ENCODE assay signal across 18 mouse cellular contexts in the genomic region with DNA sequence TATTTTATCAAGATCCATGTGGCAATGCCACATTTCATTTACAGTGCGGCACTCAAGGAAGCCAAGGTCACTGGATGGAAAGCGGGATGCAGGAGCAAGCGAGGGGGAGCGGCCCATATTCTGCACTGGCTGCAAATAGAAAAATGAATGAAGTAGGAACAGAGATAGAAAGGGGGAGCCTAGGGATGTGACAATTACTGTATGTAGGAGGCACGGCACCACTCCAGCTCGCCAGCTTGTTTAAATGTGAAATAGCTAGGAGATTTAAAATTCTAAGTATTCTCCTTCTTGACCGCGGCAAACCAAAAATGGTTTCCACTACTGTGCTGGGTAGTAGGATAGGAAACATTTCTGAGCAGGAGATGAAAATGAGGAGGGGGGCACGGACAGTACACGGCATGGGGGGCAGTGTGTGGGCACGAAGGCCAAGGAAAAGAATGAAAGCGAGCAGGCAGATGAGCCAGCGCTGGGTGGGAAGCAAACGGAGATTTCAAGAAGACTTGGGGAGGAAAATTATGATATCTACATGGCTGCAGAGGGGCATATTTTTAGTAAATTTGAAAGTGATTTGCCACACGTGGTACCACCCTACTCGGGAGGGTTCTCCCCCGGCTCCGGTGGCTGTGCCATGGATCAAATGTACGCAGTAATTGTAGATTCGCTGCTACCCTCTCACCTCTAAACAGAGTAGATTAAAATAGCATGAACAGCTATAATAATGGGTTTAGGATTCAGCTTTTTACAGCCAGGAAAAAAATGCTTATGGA.
DNase-seq lines count a peak whose midpoint lies in the region; ATAC-seq and TF ChIP-seq lines count a peak whose summit lies in the region.
"Had no signal": no experiment of that assay in that cellular context is flagged by ENCODE, and none has a peak within 500 bp of the region (broad histone marks: within the 10 kb centered on the region; RNA-seq: fewer than 3 reads in every experiment).

No protein-coding gene starts in this region.

- H3K4me3 ChIP-seq in hindbrain, embryonic 13.5 days = no peak overlapping the region
- no peak overlapping the region for H3K4me3 ChIP-seq in hindbrain, embryonic 10.5 days
- H3K4me3 ChIP-seq in cortical plate, adult 2 months (ENCODE audit: insufficient read depth, low read length) = no peak overlapping the region
- H3K4me3 ChIP-seq in kidney, embryonic 16.5 days (ENCODE audit: low read length) = no peak overlapping the region
- H3K4me3 ChIP-seq: heart, embryonic 15.5 days had no signal

- TF ChIP-seq CTCF in cortical plate, adult 2 months (IDR thresholded peaks at IDR 0.05; ENCODE audit: extremely low read depth, insufficient read depth, low read length) = no peak

- H3K27ac ChIP-seq in hindbrain, embryonic 13.5 days = 0 out of 2 replicates have a peak overlapping the region, but pooled peaks have one; percentile 48
- no peak overlapping the region for H3K27ac ChIP-seq in hindbrain, embryonic 10.5 days
- H3K27ac ChIP-seq in cortical plate, adult 2 months (ENCODE audit: insufficient read depth, low read length) = peak overlapping the region; percentile 82
- H3K27ac ChIP-seq in kidney, embryonic 16.5 days (ENCODE audit: low read length) = no peak overlapping the region
- H3K27ac ChIP-seq: heart, embryonic 15.5 days; macrophage had no signal

- ATAC-seq in hindbrain, embryonic 13.5 days (ENCODE audit: low FRiP score) = no peak
- ATAC-seq in kidney, embryonic 16.5 days (ENCODE audit: low FRiP score, low TSS enrichment) = no peak
- ATAC-seq: forebrain, embryonic 14.5 days; intestine, embryonic 16.5 days had no signal

- no peaks in the 10 kb centered on the region for H3K36me3 ChIP-seq in hindbrain, embryonic 13.5 days
- H3K36me3 ChIP-seq in hindbrain, embryonic 10.5 days = peaks cover 12% of the 10 kb centered on the region; the same call in 1 of the 2 replicates
- H3K36me3 ChIP-seq in kidney, embryonic 16.5 days (ENCODE audit: insufficient read depth, low read length) = no peaks in the 10 kb centered on the region
- H3K36me3 ChIP-seq: heart, embryonic 15.5 days had no signal

- WGBS in hindbrain, embryonic 13.5 days = 88% methylated on average over 20 of the region's 20 CpGs
- WGBS in hindbrain, embryonic 10.5 days = 94% methylated on average over 20 of the region's 20 CpGs
- 85% methylated on average over 20 of the region's 20 CpGs for WGBS in kidney, embryonic 16.5 days

- TF ChIP-seq POLR2A in cortical plate, adult 2 months (IDR thresholded peaks at IDR 0.05; ENCODE audit: extremely low read depth, insufficient read depth, low read length) = no peak

- no peak for DNase-seq in hindbrain, embryonic 10.5 days (ENCODE audit: low spot score)
- DNase-seq in layer of hippocampus, adult 9-11 months = peak; percentile 64
- DNase-seq in right cerebral cortex, adult 2 months (ENCODE audit: low spot score in 2 of 2) = peak; percentile 59 to 71
- DNase-seq in MN1 (ENCODE audit: low spot score) = no peak
- no peak for DNase-seq in c-Kit-positive CD71-positive TER-119-positive erythroid progenitor cells, embryonic 14.5 days (ENCODE audit: low spot score)
- DNase-seq: adrenal gland, adult 8-10 months; cerebellum, adult 9-11 months; kidney, postnatal 10 days; lung, adult 2 months; thymus, adult 2 months had no signal

- no peak overlapping the region for H3K9ac ChIP-seq in hindbrain, embryonic 13.5 days
- H3K9ac ChIP-seq in kidney, embryonic 16.5 days (replicated peaks; ENCODE audit: low read length) = no peak overlapping the region
- H3K9ac ChIP-seq: heart, embryonic 15.5 days; hindbrain, embryonic 14.5 days had no signal

- H3K4me2 ChIP-seq in hindbrain, embryonic 13.5 days = no peak overlapping the region
- H3K4me2 ChIP-seq in kidney, embryonic 16.5 days (replicated peaks; ENCODE audit: low read depth, low read length) = no peak overlapping the region
- H3K4me2 ChIP-seq: heart, embryonic 15.5 days; hindbrain, embryonic 14.5 days had no signal

- H3K9me3 ChIP-seq in hindbrain, embryonic 13.5 days = no peaks in the 10 kb centered on the region
- no peaks in the 10 kb centered on the region for H3K9me3 ChIP-seq in hindbrain, embryonic 10.5 days
- H3K9me3 ChIP-seq in kidney, embryonic 16.5 days (ENCODE audit: low read length) = no peaks in the 10 kb centered on the region
- H3K9me3 ChIP-seq: heart, embryonic 15.5 days had no signal

- H3K4me1 ChIP-seq in hindbrain, embryonic 13.5 days (replicated peaks) = peaks cover 13% of the 10 kb centered on the region
- peaks cover 39% of the 10 kb centered on the region for H3K4me1 ChIP-seq in hindbrain, embryonic 10.5 days (replicated peaks)
- H3K4me1 ChIP-seq in cortical plate, adult 2 months (ENCODE audit: control insufficient read depth, insufficient read depth, low read length) = peaks cover 24% of the 10 kb centered on the region
- H3K4me1 ChIP-seq in kidney, embryonic 16.5 days (ENCODE audit: insufficient read depth, low read length) = no peaks in the 10 kb centered on the region
- H3K4me1 ChIP-seq: heart, embryonic 15.5 days had no signal

- H3K27me3 ChIP-seq in hindbrain, embryonic 13.5 days = no peaks in the 10 kb centered on the region
- no peaks in the 10 kb centered on the region for H3K27me3 ChIP-seq in hindbrain, embryonic 10.5 days (ENCODE audit: insufficient read depth, poor library complexity, severe bottlenecking)
- no peaks in the 10 kb centered on the region for H3K27me3 ChIP-seq in kidney, embryonic 16.5 days (ENCODE audit: insufficient read depth, low read length)
- H3K27me3 ChIP-seq: heart, embryonic 15.5 days had no signal

Comparison
In these comparisons a context has a peak if more than half of its experiments do, and no peak if none do; other contexts are left out.
1. H3K27ac ChIP-seq: peak in hindbrain, embryonic 13.5 days (single experiment) and cortical plate, adult 2 months (single experiment); none in hindbrain, embryonic 10.5 days (single experiment) and kidney, embryonic 16.5 days (single experiment).
2. DNase-seq: peak in layer of hippocampus, adult 9-11 months (single experiment) and right cerebral cortex, adult 2 months (2 of 2); none in hindbrain, embryonic 10.5 days (single experiment), MN1 (single experiment) and c-Kit-positive CD71-positive TER-119-positive erythroid progenitor cells, embryonic 14.5 days (single experiment).